Mouse (Mus musculus) mouse embryonic stem cell (cell line): ENCODE results near the gene Cd5l.
"Not testable (repeated sequence)": the region's sequence is repeated elsewhere in the genome, so short reads cannot be mapped to it uniquely, and the experiment has no call there.

Experiments
- in situ Hi-C, 2 experiments: fragments of 300-500 bp; cut with MboI; formaldehyde crosslinking; loops; 1 replicate in 1 of 2; 3 replicates in 1 of 2; pipeline ENCODE4 v1.14.3; 2019 to 2020; ENCODE audit warnings: low sequenced_read_pairs in 2 of 2, low pct_unique_long_range_greater_than_20kb in 1 of 2, mixed read lengths in 1 of 2; ENCODE audit not compliant: unreplicated experiment in 1 of 2

Cd5l gene

GRCm38 (mm10) chr3:87357581-87357980, at the start of gene Cd5l:
Gene Cd5l, plus strand, starts transcription at chr3:87357881.
- in situ Hi-C loops = no loop called here

DNA sequence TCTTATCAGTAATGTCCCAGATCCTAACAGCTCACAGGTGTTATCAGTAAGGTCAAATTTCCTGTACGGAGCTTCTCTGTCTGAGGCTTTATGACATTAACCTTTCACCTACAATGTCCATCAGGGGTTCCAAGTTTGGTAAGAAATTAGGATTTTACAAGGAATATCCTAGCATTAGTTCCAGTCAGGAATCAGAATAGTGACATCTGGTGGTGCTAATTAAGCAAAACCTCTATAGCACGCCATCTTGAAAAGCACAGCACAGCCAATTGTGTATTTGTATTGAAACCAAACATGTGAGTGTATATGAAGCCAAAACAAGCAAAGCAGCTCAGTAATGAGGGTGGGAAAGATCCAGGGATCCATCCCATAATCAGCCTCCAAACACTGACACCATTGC, 47.8 kb upstream of the Cd5l start:
- in situ Hi-C loops = no loop called here

GRCm38 (mm10) chr3:87322557-87322956, 35.1 kb upstream of the Cd5l start:
- in situ Hi-C loops = loop anchor here in 1 of 2 experiments (10.0 kb wide), 1 partner anchor 182 kb away; no protein-coding TSS in a partner anchor

- in situ Hi-C loops = loop anchor here in 1 of 2 experiments (10.0 kb wide), 1 partner anchor 181 kb away; no protein-coding TSS in a partner anchor
These were observed 33.9 kb upstream of the Cd5l start for GRCm38 (mm10) chr3:87323778-87324177.

DNA sequence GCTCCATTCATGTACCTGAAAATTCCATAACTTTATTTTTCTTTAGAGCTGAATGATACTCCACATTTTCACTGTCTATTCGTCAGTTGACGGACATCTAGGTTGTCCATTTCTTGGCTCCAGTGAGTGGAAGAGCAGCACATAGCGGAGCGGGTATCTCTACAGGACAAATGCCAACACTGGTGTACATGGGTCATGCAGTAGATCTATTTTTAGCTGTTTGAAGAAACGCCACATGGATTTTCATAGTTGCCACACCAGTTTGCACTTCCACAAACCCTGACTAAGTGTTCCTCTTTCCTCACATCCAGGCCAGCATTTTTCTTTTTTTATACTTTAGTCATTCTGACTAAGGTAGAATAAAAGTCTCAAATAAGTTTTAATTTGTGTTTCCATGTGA, 19.8 kb upstream of the Cd5l start:
- in situ Hi-C loops = no loop called here

DNA sequence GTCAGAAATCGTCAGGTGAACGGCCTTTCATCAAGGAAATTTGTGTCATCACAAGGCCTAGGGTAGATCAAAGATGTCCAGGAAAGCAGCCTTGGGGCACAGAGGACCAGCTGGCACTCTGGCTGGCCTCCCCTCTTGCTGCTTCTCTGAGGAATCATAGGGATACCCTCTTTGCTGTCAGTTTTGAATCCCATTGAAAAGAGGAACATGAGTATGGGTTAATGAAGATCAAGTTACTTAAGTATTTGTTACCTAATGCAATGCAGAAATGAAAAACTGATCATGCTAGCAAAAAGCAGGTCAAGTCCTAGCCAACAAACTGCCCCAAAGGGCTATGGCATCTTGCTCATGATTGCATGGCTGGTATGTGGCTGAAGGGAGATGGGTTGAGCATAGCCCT, 6.7 kb upstream of the Cd5l start:
- in situ Hi-C loops = not testable (repeated sequence)

GRCm38 (mm10) chr3:87359215-87359614, 1.5 kb downstream of the Cd5l start:
- in situ Hi-C loops = no loop called here

DNA sequence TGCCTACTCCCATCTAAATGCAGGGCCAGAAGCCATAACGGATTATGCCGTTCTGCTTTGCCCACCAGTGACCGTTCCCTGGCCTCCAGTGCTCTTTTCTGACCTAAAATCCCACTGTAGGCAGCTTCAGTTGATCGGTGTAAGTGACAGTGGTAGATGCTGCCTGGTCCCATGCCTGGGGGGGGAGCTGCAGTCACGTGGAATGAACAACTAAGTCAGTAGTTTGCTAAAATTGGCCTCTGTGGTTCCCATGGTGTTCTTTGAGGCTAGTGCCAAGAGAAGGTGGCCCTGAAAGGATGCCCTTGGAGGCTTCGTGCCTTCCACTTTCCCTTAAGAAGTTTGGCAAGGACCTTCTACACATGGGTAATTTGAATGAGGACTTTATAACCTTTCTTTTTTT, 2.8 kb downstream of the Cd5l start:
- in situ Hi-C loops = no loop called here

- in situ Hi-C loops = no loop called here
These were observed 8.0 kb downstream of the Cd5l start for GRCm38 (mm10) chr3:87365691-87366090.

- in situ Hi-C loops = no loop called here
These were observed 9.8 kb downstream of the Cd5l start for GRCm38 (mm10) chr3:87367511-87367910.

GRCm38 (mm10) chr3:87369181-87369580, 11.5 kb downstream of the Cd5l start:
- in situ Hi-C loops = no loop called here

DNA sequence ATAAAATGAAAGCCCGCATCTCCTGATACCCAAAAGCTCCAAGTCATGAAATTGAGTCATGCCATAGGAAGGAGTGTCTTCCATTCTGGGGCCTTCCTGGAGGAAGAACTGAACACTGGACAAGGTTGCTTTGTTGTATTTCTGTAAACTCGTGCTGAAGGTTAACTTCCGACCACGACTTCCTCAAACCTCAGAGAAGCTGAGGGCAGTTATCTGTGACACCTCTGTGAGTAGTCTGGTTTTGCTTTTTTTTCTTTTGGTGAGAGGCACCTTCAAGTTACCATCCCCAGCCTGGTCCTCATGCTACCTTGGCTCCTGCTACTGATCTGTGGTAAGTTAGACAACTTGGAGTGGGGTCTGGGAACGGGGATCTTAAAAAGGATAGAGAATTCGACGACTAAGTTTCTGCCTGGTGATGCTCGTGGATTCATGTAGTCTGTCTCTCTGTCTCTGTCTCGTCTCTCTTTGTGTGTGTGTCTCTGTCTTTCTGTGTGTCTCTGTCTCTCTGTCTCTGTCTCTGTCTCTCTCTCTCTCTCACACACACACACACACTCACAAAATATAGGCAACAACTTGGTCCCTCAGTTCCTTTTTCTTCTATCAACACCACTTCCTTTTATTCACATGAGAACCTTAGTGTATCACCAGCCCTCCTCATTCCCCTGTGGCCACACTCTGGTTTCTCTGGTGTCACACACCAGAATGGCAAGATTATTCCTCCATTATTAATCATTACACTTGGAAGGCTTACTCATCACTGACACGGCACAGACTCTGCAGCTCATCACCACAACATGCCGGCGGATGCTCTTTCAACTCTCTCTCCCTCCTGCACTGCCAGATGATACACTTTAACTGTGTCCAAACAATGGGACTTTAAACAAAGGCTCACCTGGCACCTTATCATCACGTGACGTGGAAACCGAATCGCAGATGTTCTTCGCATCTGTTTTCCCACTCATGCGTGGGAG, 18.8 kb downstream of the Cd5l start, which contains the start of gene Fcrl1:
Fcrl1 (plus strand) TSS at position 193 of the 971 bp plus-strand sequence.
- in situ Hi-C loops = no loop called here

GRCm38 (mm10) chr3:87377228-87377627, 19.5 kb downstream of the Cd5l start:
- in situ Hi-C loops = no loop called here

DNA sequence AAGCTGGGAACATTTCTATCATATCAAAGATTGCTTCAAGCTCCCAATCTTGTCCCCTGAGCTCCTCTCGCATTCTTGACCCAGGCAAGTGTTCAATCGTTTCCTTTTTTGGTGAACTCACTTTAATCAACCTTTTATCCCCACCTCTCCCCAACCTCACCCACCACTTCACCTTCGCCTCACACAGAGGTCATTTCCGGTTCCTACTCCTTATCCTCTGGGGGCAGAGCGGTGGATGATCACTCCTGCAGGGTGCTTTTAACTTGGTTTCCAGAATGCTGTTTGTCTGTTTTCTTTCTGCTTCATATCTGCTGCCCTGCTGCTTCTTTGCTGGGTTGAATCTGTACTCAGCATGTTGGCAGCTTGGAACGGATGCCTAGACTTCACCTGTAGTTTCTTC, 20.0 kb downstream of the Cd5l start:
- in situ Hi-C loops = no loop called here

DNA sequence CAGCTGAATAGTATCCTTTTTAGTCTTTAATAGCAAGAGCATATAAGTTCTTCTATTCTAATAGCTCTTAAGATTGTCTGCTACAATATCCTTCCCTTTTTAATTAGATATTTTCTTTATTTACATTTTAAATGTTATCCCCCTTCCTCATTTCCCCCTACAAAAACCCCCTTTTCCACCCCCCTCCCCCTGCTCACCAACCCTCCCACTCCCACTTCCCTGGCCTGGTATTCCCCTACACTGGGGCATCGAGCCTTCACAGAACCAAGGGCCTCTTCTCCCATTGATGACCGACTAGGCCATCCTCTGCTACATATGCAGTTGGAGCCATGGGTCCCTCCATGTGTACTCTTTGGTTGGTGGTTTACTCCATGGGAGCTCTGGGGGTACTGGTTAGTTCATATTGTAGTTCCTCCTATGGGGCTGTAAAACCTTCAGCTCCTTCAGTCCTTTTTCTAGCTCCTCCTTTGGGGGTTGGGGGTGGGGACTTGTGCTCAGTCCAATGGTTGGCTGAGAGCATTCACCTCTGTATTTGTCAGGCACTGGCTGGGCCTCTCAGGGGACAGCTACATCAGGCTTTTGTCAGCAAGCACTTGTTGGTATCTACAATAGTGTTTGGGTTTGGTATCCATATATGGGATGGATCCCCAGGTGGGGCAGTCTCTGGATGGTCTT, 22.1 kb downstream of the Cd5l start:
- in situ Hi-C loops = not testable (repeated sequence)

GRCm38 (mm10) chr3:87381806-87382712, 24.4 kb downstream of the Cd5l start:
- in situ Hi-C loops = no loop called here

- in situ Hi-C loops = no loop called here
These were observed 25.6 kb downstream of the Cd5l start for GRCm38 (mm10) chr3:87383308-87383707.

DNA sequence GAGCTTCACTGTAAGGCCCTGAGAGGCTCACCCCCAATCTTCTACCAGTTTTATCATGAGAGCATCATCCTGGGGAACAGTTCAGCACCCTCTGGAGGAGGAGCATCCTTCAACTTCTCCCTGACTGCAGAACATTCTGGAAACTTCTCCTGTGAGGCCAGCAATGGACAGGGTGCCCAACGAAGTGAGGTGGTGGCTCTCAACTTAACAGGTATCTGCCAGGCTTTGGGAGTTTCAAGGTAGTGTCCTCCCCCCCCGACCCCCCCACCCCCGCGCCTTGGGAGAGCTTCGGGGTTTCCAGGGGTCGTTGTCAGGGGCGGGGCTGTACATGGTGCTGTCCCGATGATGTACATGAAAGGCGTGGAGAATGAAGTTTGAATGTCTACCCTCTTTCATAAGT, 27.4 kb downstream of the Cd5l start:
- in situ Hi-C loops = no loop called here
